Mouse (Mus musculus): Measurements from ENCODE around the gene Cacnb1. TPM values are rescaled to one million over a fixed set of nuclear protein-coding genes. Genes with fewer than 3 reads are reported as not detected.

The Cacnb1 gene
- polyA plus RNA-seq (2015; fragmentation: Nextera tagmentation; extraction: Ambion mirVana), result 16.6 and 17.3 TPM in 2 replicates

GRCm38 (mm10) chr11:98022555-98023371, at the start of gene Cacnb1:
Gene Cacnb1 (minus strand): TSS chr11:98023034.
- Histone ChIP-seq H3K27me3 (no peaks in the 10 kb centered on the region), H3K9ac (peak within 1 kb of the TSS; percentile 92), H3K4me1 (peaks cover 51% of the 10 kb centered on the region), H3K4me3 (peak within 1 kb of the TSS; percentile 91), H3K36me3 (peaks cover 12% of the 10 kb centered on the region), H3K9me3 (no peaks in the 10 kb centered on the region), H3K27ac (peak within 1 kb of the TSS; percentile 92), H3K4me2 (peak within 1 kb of the TSS; percentile 63)
- ATAC-seq (ENCODE audit: insufficient number of reproducible peaks, insufficient read depth, low FRiP score, low TSS enrichment, low read depth), result peak; percentile 26
- 1% methylated on average over 52 of the region's 52 CpGs for WGBS

GRCm38 (mm10) chr11:98067255-98067654, 44.4 kb upstream of the Cacnb1 start:
- Histone ChIP-seq H3K9me3 (peaks cover 8% of the 10 kb centered on the region; the same call in 1 of the 2 replicates), H3K4me2 (no peak overlapping the region), H3K36me3 (no peaks in the 10 kb centered on the region), H3K27ac (no peak overlapping the region), H3K4me3 (no peak overlapping the region), H3K27me3 (no peaks in the 10 kb centered on the region), H3K9ac (no peak overlapping the region), H3K4me1 (no peaks in the 10 kb centered on the region)
- no peak for ATAC-seq (ENCODE audit: insufficient number of reproducible peaks, insufficient read depth, low FRiP score, low TSS enrichment, low read depth)
- WGBS, result 93% methylated on average over 21 of the region's 21 CpGs

GRCm38 (mm10) chr11:98066201-98066600, 43.4 kb upstream of the Cacnb1 start:
- H3K27me3 ChIP-seq, result no peaks in the 10 kb centered on the region
- ATAC-seq (ENCODE audit: insufficient number of reproducible peaks, insufficient read depth, low FRiP score, low TSS enrichment, low read depth), result no peak
- 91% methylated on average over 12 of the region's 12 CpGs for WGBS

GRCm38 (mm10) chr11:98061904-98062562, 39.2 kb upstream of the Cacnb1 start:
- Histone ChIP-seq H3K9me3 (peaks cover 6% of the 10 kb centered on the region; the same call in 1 of the 2 replicates), H3K4me3 (no peak overlapping the region), H3K27ac (no peak overlapping the region), H3K4me1 (peaks cover 6% of the 10 kb centered on the region; the same call in 1 of the 2 replicates), H3K27me3 (0 out of 2 replicates have a peak, but pooled peaks cover 7% of the 10 kb centered on the region), H3K9ac (no peak overlapping the region), H3K4me2 (no peak overlapping the region), H3K36me3 (no peaks in the 10 kb centered on the region)
- 57% methylated on average over 6 of the region's 6 CpGs for WGBS
- no peak for ATAC-seq (ENCODE audit: insufficient number of reproducible peaks, insufficient read depth, low FRiP score, low TSS enrichment, low read depth)

More at GRCm38 (mm10) chr11:98066201-98066600, 43.4 kb upstream of the Cacnb1 start:
- no peaks in the 10 kb centered on the region for H3K4me1 ChIP-seq
- no peak overlapping the region for H3K27ac ChIP-seq
- H3K9me3 ChIP-seq, result peaks cover 8% of the 10 kb centered on the region; the same call in 1 of the 2 replicates
- H3K36me3 ChIP-seq, result no peaks in the 10 kb centered on the region
- no peak overlapping the region for H3K4me2 ChIP-seq
- no peak overlapping the region for H3K9ac ChIP-seq
- no peak overlapping the region for H3K4me3 ChIP-seq

- Histone ChIP-seq H3K27me3 (0 out of 2 replicates have a peak, but pooled peaks cover 7% of the 10 kb centered on the region), H3K9me3 (no peaks in the 10 kb centered on the region; the same call in 1 of the 2 replicates), H3K27ac (no peak overlapping the region), H3K9ac (no peak overlapping the region), H3K4me3 (no peak overlapping the region), H3K36me3 (no peaks in the 10 kb centered on the region), H3K4me1 (peaks cover 6% of the 10 kb centered on the region; the same call in 1 of the 2 replicates), H3K4me2 (no peak overlapping the region)
- no peak for ATAC-seq (ENCODE audit: insufficient number of reproducible peaks, insufficient read depth, low FRiP score, low TSS enrichment, low read depth)
- 80% methylated on average over 3 of the region's 3 CpGs for WGBS
Measured at GRCm38 (mm10) chr11:98061441-98061840, 38.6 kb upstream of the Cacnb1 start.

- no peak overlapping the region for H3K9ac ChIP-seq
- peaks cover 6% of the 10 kb centered on the region; the same call in 1 of the 2 replicates for H3K4me1 ChIP-seq
- no peak overlapping the region for H3K4me2 ChIP-seq
- no peaks in the 10 kb centered on the region for H3K9me3 ChIP-seq
- H3K27me3 ChIP-seq, result peaks cover 10% of the 10 kb centered on the region; the same call in 1 of the 2 replicates
- WGBS, result 69% methylated on average over 5 of the region's 5 CpGs
- no peaks in the 10 kb centered on the region for H3K36me3 ChIP-seq
- H3K27ac ChIP-seq, result no peak overlapping the region
- no peak for ATAC-seq (ENCODE audit: insufficient number of reproducible peaks, insufficient read depth, low FRiP score, low TSS enrichment, low read depth)
- no peak overlapping the region for H3K4me3 ChIP-seq
Measured at GRCm38 (mm10) chr11:98060104-98060692, 37.4 kb upstream of the Cacnb1 start.

- Histone ChIP-seq H3K4me2 (no peak overlapping the region), H3K36me3 (no peaks in the 10 kb centered on the region), H3K27ac (no peak overlapping the region), H3K4me1 (peaks cover 6% of the 10 kb centered on the region; the same call in 1 of the 2 replicates), H3K9me3 (no peaks in the 10 kb centered on the region), H3K27me3 (peaks cover 14% of the 10 kb centered on the region; the same call in 1 of the 2 replicates), H3K4me3 (no peak overlapping the region), H3K9ac (no peak overlapping the region)
- no peak for ATAC-seq (ENCODE audit: insufficient number of reproducible peaks, insufficient read depth, low FRiP score, low TSS enrichment, low read depth)
- WGBS, result 64% methylated on average over 7 of the region's 7 CpGs
Measured at GRCm38 (mm10) chr11:98059662-98060061, 36.8 kb upstream of the Cacnb1 start.

- Histone ChIP-seq H3K9ac (no peak overlapping the region), H3K4me2 (no peak overlapping the region), H3K27me3 (peaks cover 29% of the 10 kb centered on the region), H3K4me1 (peaks cover 14% of the 10 kb centered on the region), H3K36me3 (no peaks in the 10 kb centered on the region), H3K9me3 (no peaks in the 10 kb centered on the region), H3K27ac (no peak overlapping the region), H3K4me3 (no peak overlapping the region)
- ATAC-seq (ENCODE audit: insufficient number of reproducible peaks, insufficient read depth, low FRiP score, low TSS enrichment, low read depth), result no peak
- 80% methylated on average over 5 of the region's 5 CpGs for WGBS
Measured at GRCm38 (mm10) chr11:98057998-98058397, 35.2 kb upstream of the Cacnb1 start.

GRCm38 (mm10) chr11:98057466-98057865, 34.6 kb upstream of the Cacnb1 start:
- Histone ChIP-seq H3K27ac (no peak overlapping the region), H3K36me3 (no peaks in the 10 kb centered on the region), H3K4me3 (no peak overlapping the region), H3K9me3 (no peaks in the 10 kb centered on the region), H3K27me3 (peaks cover 35% of the 10 kb centered on the region), H3K4me1 (peaks cover 19% of the 10 kb centered on the region), H3K9ac (no peak overlapping the region), H3K4me2 (no peak overlapping the region)
- WGBS, result 23% methylated on average over 9 of the region's 9 CpGs
- no peak for ATAC-seq (ENCODE audit: insufficient number of reproducible peaks, insufficient read depth, low FRiP score, low TSS enrichment, low read depth)

GRCm38 (mm10) chr11:98052989-98053834, 30.4 kb upstream of the Cacnb1 start, which contains the start of gene Stac2:
Gene Stac2 (minus strand): TSS chr11:98053462.
- Histone ChIP-seq H3K9me3 (no peaks in the 10 kb centered on the region), H3K4me2 (peak within 1 kb of the TSS; percentile 82), H3K27ac (no peak within 1 kb of the TSS), H3K9ac (peak within 1 kb of the TSS; percentile 62), H3K36me3 (no peaks in the 10 kb centered on the region), H3K4me3 (peak within 1 kb of the TSS; percentile 51), H3K4me1 (peaks cover 27% of the 10 kb centered on the region), H3K27me3 (peaks cover 68% of the 10 kb centered on the region)
- WGBS, result 1% methylated on average over 47 of the region's 48 CpGs
- peak; percentile 74; the same call in 1 of the 2 replicates for ATAC-seq (ENCODE audit: insufficient number of reproducible peaks, insufficient read depth, low FRiP score, low TSS enrichment, low read depth)

Measured in embryonic facial prominence, embryonic 13.5 days (tissue).